Mouse (Mus musculus) mesoderm, embryonic 11.5 days (tissue): ENCODE results near the gene Sall1.

Experiments used
- DNase-seq: peaks from one replicate; pipeline ENCODE4 v3.0.0-alpha.2; 2012; ENCODE audit warnings: low read depth, low spot score

Gene Sall1

GRCm38 (mm10) chr8:88991780-88992509 is 52.0 kb downstream of the Sall1 start:
- DNase-seq, result no peak

GRCm38 (mm10) chr8:88991176-88991575 is 52.8 kb downstream of the Sall1 start:
- no peak for DNase-seq

DNA sequence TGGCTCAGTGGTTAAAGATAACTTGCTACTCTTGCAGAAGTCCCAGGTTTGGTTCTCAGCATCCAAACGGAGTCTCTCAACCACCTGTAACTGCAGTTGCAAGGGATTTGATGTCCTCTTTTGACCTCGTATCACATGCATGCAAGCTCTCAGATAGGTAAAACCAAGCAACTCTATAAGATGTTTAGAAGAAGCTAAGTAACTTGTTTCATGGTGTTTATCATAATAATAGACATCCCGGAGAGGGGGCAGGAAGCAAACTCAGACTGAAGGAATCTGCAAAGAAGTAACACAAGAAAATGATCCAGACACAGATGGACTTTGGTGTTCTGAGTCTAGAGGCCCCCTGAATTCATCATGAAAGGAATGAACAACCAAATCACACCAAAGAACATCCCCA is 55.0 kb downstream of the Sall1 start:
- DNase-seq, result no peak

DNA sequence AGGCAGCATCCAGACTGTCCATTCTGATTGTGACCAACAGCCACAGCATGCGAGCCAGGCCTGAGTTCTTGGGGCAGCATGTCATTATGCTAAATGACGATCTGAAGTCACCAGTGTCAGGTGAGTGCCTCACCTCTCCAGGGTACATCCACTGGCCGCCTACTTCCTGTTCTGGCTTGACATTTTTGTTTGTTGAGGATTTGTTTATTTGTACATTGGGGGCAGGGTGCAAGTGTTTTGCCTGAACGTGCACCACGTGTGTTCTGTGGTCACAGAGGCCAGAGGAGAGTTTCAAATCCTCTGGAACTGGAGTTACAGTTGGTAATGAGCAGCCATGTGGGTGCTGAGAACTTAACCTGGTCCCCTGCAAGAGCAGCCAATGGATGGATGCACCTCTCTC is 60.5 kb downstream of the Sall1 start:
- DNase-seq, result no peak
